Mouse (Mus musculus) embryonic fibroblast, embryonic 13.5 days (primary cell): ENCODE data around the gene Axdnd1.

Experiments
- CTCF ChIP-seq: IDR thresholded peaks from 2 replicates; pipeline ENCODE4 v1.5.1; 2011; ENCODE audit warnings: mild to moderate bottlenecking, control low read depth, low read length, moderate library complexity, borderline replicate concordance; ENCODE audit not compliant: insufficient read depth
- POLR2A ChIP-seq: IDR thresholded peaks from 2 replicates; pipeline ENCODE4 v1.6.1; 2011; ENCODE audit warnings: low read depth, mild to moderate bottlenecking, control low read depth, low read length, moderate library complexity

GRCm38 (mm10) chr1:156449691-156450090 is 28.7 kb upstream of the Axdnd1 start:
- TF ChIP-seq CTCF (no peak), POLR2A (no peak)
